Mouse (Mus musculus) MN1 (cell line): ENCODE data around the gene Mb.
"Not testable (repeated sequence)": the region's sequence is repeated elsewhere in the genome, so short reads cannot be mapped to it uniquely, and the experiment has no call there.

ENCODE experiments used
- DNase-seq: peaks from one replicate; pipeline ENCODE4 v3.0.0-alpha.2; 2016; ENCODE audit warnings: low spot score

Gene Mb

GRCm38 (mm10) chr15:77065259-77065852 is 14.9 kb upstream of the Mb start:
- DNase-seq, result no peak

- no peak for DNase-seq
Measured at GRCm38 (mm10) chr15:77062746-77063145, 12.3 kb upstream of the Mb start.

GRCm38 (mm10) chr15:77059416-77059815 is 8.9 kb upstream of the Mb start:
- not testable (repeated sequence) for DNase-seq

GRCm38 (mm10) chr15:77058566-77058965 is 8.1 kb upstream of the Mb start:
- DNase-seq, result peak; percentile 35

- no peak for DNase-seq
Measured at GRCm38 (mm10) chr15:77056791-77057051, 6.3 kb upstream of the Mb start.

GRCm38 (mm10) chr15:77056001-77056790 is 5.7 kb upstream of the Mb start:
- DNase-seq, result no peak

GRCm38 (mm10) chr15:77054611-77055175 is 4.2 kb upstream of the Mb start:
- no peak for DNase-seq

- no peak for DNase-seq
Measured at GRCm38 (mm10) chr15:77053021-77053420, 2.6 kb upstream of the Mb start.

GRCm38 (mm10) chr15:77052176-77052575 is 1.7 kb upstream of the Mb start:
- DNase-seq, result no peak

- DNase-seq, result no peak
Measured at GRCm38 (mm10) chr15:77045609-77046008, 4.9 kb downstream of the Mb start.

GRCm38 (mm10) chr15:77044597-77045320 is 5.7 kb downstream of the Mb start, which contains the start of gene Apol6:
Apol6 (plus strand) TSS chr15:77044729.
- DNase-seq, result no peak

- peak; percentile 58 for DNase-seq
Measured at GRCm38 (mm10) chr15:77040784-77041183, 9.7 kb downstream of the Mb start.

GRCm38 (mm10) chr15:77039211-77039700 is 11.2 kb downstream of the Mb start:
- no peak for DNase-seq

- DNase-seq, result peak; percentile 92
Measured at GRCm38 (mm10) chr15:77037278-77038161, 12.9 kb downstream of the Mb start.

GRCm38 (mm10) chr15:77036989-77037277 is 13.5 kb downstream of the Mb start:
- no peak for DNase-seq

GRCm38 (mm10) chr15:77036320-77036988 is 14.0 kb downstream of the Mb start:
- peak; percentile 88 for DNase-seq

GRCm38 (mm10) chr15:77035643-77036042 is 14.8 kb downstream of the Mb start:
- no peak for DNase-seq

GRCm38 (mm10) chr15:77034526-77034925 is 15.9 kb downstream of the Mb start:
- no peak for DNase-seq

- no peak for DNase-seq
Measured at GRCm38 (mm10) chr15:77031271-77031670, 19.2 kb downstream of the Mb start.

GRCm38 (mm10) chr15:77029331-77029991 is 21.0 kb downstream of the Mb start:
- DNase-seq, result peak; percentile 95

GRCm38 (mm10) chr15:77027675-77028074 is 22.8 kb downstream of the Mb start:
- no peak for DNase-seq
